10 mouse cellular contexts compared by ENCODE assay signal in the genomic region with DNA sequence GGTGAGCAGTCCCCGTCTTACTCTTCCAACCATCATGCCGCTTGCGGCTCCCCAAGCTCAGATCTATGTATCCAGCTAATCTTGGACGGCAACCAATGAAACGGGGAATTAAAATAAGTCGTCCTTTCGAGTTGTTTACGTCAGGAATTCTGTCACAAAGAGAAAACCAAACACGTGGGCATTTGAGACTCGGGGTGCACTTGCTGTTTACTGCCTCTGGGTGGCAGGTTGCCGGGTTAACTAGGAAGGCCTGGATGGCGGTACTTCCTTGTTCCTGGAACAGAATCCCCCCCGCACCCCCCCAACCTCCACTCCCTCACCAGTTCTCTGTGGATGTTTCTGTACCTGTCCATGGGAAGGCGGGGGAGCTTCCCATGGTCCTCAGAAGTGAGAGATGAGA. TPM values are rescaled to one million over a fixed set of nuclear protein-coding genes. Genes with fewer than 3 reads are reported as not detected.
DNase-seq lines count a peak whose midpoint lies in the region; ATAC-seq and TF ChIP-seq lines count a peak whose summit lies in the region.
"Had no signal": no experiment of that assay in that cellular context is flagged by ENCODE, and none has a peak within 500 bp of the region (broad histone marks: within the 10 kb centered on the region; RNA-seq: fewer than 3 reads in every experiment).

No protein-coding gene starts in this region.

- intact Hi-C loops in gastrocnemius, postnatal 14 days (cut with DNase I; ENCODE audit: low total_unique reads) = no loop called here

- no peak overlapping the region for H3K9ac ChIP-seq in midbrain, postnatal 0 days (replicated peaks; ENCODE audit: low read length, poor library complexity, severe bottlenecking)
- H3K9ac ChIP-seq in midbrain, embryonic 15.5 days = no peak overlapping the region
- no peak overlapping the region for H3K9ac ChIP-seq in embryonic facial prominence, embryonic 14.5 days (ENCODE audit: low read depth, low read length)
- H3K9ac ChIP-seq: midbrain, embryonic 13.5 days had no signal

- H3K9me3 ChIP-seq in midbrain, postnatal 0 days (ENCODE audit: low read length) = no peaks in the 10 kb centered on the region
- no peaks in the 10 kb centered on the region for H3K9me3 ChIP-seq in midbrain, embryonic 15.5 days
- H3K9me3 ChIP-seq in embryonic facial prominence, embryonic 14.5 days (ENCODE audit: control insufficient read depth, low read length) = no peaks in the 10 kb centered on the region
- H3K9me3 ChIP-seq: midbrain, embryonic 13.5 days had no signal

- 60% methylated on average over 14 of the region's 14 CpGs for WGBS in midbrain, postnatal 0 days
- 48% methylated on average over 14 of the region's 14 CpGs for WGBS in midbrain, embryonic 15.5 days
- WGBS in embryonic facial prominence, embryonic 14.5 days = 58% methylated on average over 14 of the region's 14 CpGs
- 43% methylated on average over 14 of the region's 14 CpGs for WGBS in small intestine, adult 2 months

- no peaks in the 10 kb centered on the region for H3K36me3 ChIP-seq in midbrain, postnatal 0 days (ENCODE audit: insufficient read depth, low read length)
- H3K36me3 ChIP-seq in midbrain, embryonic 15.5 days (replicated peaks) = no peaks in the 10 kb centered on the region
- no peaks in the 10 kb centered on the region for H3K36me3 ChIP-seq in embryonic facial prominence, embryonic 14.5 days (ENCODE audit: control insufficient read depth, insufficient read depth, low read length)
- no peaks in the 10 kb centered on the region for H3K36me3 ChIP-seq in small intestine, adult 2 months (ENCODE audit: control insufficient read depth, insufficient read depth, low read length)
- H3K36me3 ChIP-seq: midbrain, embryonic 13.5 days had no signal

- no peak overlapping the region for H3K4me3 ChIP-seq in midbrain, postnatal 0 days (ENCODE audit: low read depth, low read length)
- H3K4me3 ChIP-seq in midbrain, embryonic 15.5 days = no peak overlapping the region
- no peak overlapping the region for H3K4me3 ChIP-seq in embryonic facial prominence, embryonic 14.5 days (ENCODE audit: low read depth, low read length)
- H3K4me3 ChIP-seq in small intestine, adult 2 months (ENCODE audit: low read depth, low read length) = peak overlapping the region; percentile 23
- H3K4me3 ChIP-seq: midbrain, embryonic 13.5 days had no signal

- H3K27me3 ChIP-seq in midbrain, postnatal 0 days (ENCODE audit: insufficient read depth, low read length) = no peaks in the 10 kb centered on the region
- no peaks in the 10 kb centered on the region for H3K27me3 ChIP-seq in midbrain, embryonic 15.5 days (replicated peaks)
- no peaks in the 10 kb centered on the region for H3K27me3 ChIP-seq in embryonic facial prominence, embryonic 14.5 days (replicated peaks; ENCODE audit: control insufficient read depth, insufficient read depth, low read length)
- no peaks in the 10 kb centered on the region for H3K27me3 ChIP-seq in small intestine, adult 2 months (ENCODE audit: control insufficient read depth, insufficient read depth, low read length)
- H3K27me3 ChIP-seq: midbrain, embryonic 13.5 days had no signal

- H3K4me2 ChIP-seq in midbrain, postnatal 0 days (ENCODE audit: low read depth, low read length, poor library complexity, severe bottlenecking) = no peak overlapping the region
- no peak overlapping the region for H3K4me2 ChIP-seq in midbrain, embryonic 15.5 days
- no peak overlapping the region for H3K4me2 ChIP-seq in embryonic facial prominence, embryonic 14.5 days (ENCODE audit: low read depth, low read length)
- H3K4me2 ChIP-seq: midbrain, embryonic 13.5 days had no signal

- no peak for TF ChIP-seq POLR2A in small intestine, adult 2 months (IDR thresholded peaks at IDR 0.05; ENCODE audit: low read depth, low read length)

- no peak for ATAC-seq in midbrain, postnatal 0 days (ENCODE audit: low FRiP score)
- ATAC-seq in midbrain, embryonic 15.5 days (replicated peaks) = no peak
- no peak for ATAC-seq in embryonic facial prominence, embryonic 14.5 days (ENCODE audit: low read depth)
- ATAC-seq: midbrain, embryonic 13.5 days had no signal

- H3K4me1 ChIP-seq in midbrain, postnatal 0 days (ENCODE audit: insufficient read depth, low read length) = no peaks in the 10 kb centered on the region
- H3K4me1 ChIP-seq in midbrain, embryonic 15.5 days = no peaks in the 10 kb centered on the region
- H3K4me1 ChIP-seq in embryonic facial prominence, embryonic 14.5 days (ENCODE audit: control insufficient read depth, insufficient read depth, low read length) = no peaks in the 10 kb centered on the region
- 0 out of 2 replicates have a peak, but pooled peaks cover 1% of the 10 kb centered on the region for H3K4me1 ChIP-seq in small intestine, adult 2 months (ENCODE audit: control insufficient read depth, insufficient read depth, insufficient read length, low read length)
- H3K4me1 ChIP-seq: midbrain, embryonic 13.5 days had no signal

- no peak overlapping the region for H3K27ac ChIP-seq in midbrain, postnatal 0 days (ENCODE audit: low read depth, low read length)
- H3K27ac ChIP-seq in midbrain, embryonic 15.5 days = no peak overlapping the region
- H3K27ac ChIP-seq in embryonic facial prominence, embryonic 14.5 days (replicated peaks; ENCODE audit: low read depth, low read length) = no peak overlapping the region
- H3K27ac ChIP-seq in small intestine, adult 2 months (ENCODE audit: insufficient read depth, low read depth, low read length) = no peak overlapping the region
- H3K27ac ChIP-seq: midbrain, embryonic 13.5 days had no signal

- TF ChIP-seq CTCF in midbrain, postnatal 0 days (IDR thresholded peaks at IDR 0.05) = peak; percentile 39
- TF ChIP-seq CTCF in small intestine, adult 2 months (IDR thresholded peaks at IDR 0.05; ENCODE audit: extremely low read depth, insufficient read length, insufficient replicate concordance, low read depth, low read length) = peak; percentile 11; the same call in 1 of the 2 replicates

- peak; percentile 18 for DNase-seq in gastrocnemius, postnatal 14 days
- no peak for DNase-seq in gastrocnemius, postnatal 10 days
- DNase-seq in midbrain, postnatal 0 days (ENCODE audit: low spot score) = peak; percentile 19
- peak; percentile 19 for DNase-seq in embryonic facial prominence, embryonic 14.5 days (ENCODE audit: low spot score)
- DNase-seq in Muller cell, postnatal 12 days (ENCODE audit: inconsistent ontology term) = no peak
- DNase-seq in cerebellum, postnatal 36 days = no peak
- DNase-seq: cerebellum, adult 2 months had no signal

RNA-seq across cellular contexts. Expression of a gene that starts 36.4 kb away (rescaled TPM):
- 1 to 10 TPM; 5.5 to 5.8 TPM for total RNA-seq in gastrocnemius, postnatal 14 days (2021)
- total RNA-seq in gastrocnemius, postnatal 10 days (2021) = 1 to 10 TPM; 5.5 to 6.7 TPM
- total RNA-seq in midbrain, postnatal 0 days (2014; rRNA removed) = 19.4 and 19.9 TPM in 2 replicates
- polyA plus RNA-seq in midbrain, postnatal 0 days (2015; fragmentation: Nextera tagmentation; extraction: Ambion mirVana) = 21.8 and 23.3 TPM in 2 replicates
- 35.1 and 35.8 TPM in 2 replicates for polyA plus RNA-seq in midbrain, embryonic 15.5 days (2015; fragmentation: Nextera tagmentation; extraction: Ambion mirVana)
- polyA plus RNA-seq in embryonic facial prominence, embryonic 14.5 days (2014; fragmentation: Nextera tagmentation; extraction: Ambion mirVana) = 16.5 and 21.0 TPM in 2 replicates
- polyA plus RNA-seq in small intestine, adult 2 months (2012; rRNA removed) = 8.8 and 18.5 TPM in 2 replicates

Comparison
In these comparisons a context has a peak if more than half of its experiments do, and no peak if none do; other contexts are left out.
1. DNase-seq: peak in gastrocnemius, postnatal 14 days (single experiment), midbrain, postnatal 0 days (single experiment) and embryonic facial prominence, embryonic 14.5 days (single experiment); none in gastrocnemius, postnatal 10 days (single experiment), Muller cell, postnatal 12 days (single experiment) and cerebellum, postnatal 36 days (0 of 2).